Mouse (Mus musculus) layer of hippocampus, adult 18-20 months (tissue): Measurements from ENCODE around the gene Dcst1. TPM values are rescaled to one million over a fixed set of nuclear protein-coding genes. Genes with fewer than 3 reads are reported as not detected.

Source experiments
- DNase-seq, 2 experiments: peaks; one replicate each; pipeline ENCODE4 v3.0.0; 2022; ENCODE audit warnings: low spot score in 2 of 2
- total RNA-seq, 2 experiments: library from RNA; stranded (reverse); gene quantifications; 2 replicates each; pipeline ENCODE4 v1.2.3; 2021

The Dcst1 gene
- total RNA-seq, 2 experiments from 2014 or later = not detected

- no peak for DNase-seq
Measured at GRCm38 (mm10) chr3:89337062-89337720, 27.9 kb downstream of the Dcst1 start.

DNA sequence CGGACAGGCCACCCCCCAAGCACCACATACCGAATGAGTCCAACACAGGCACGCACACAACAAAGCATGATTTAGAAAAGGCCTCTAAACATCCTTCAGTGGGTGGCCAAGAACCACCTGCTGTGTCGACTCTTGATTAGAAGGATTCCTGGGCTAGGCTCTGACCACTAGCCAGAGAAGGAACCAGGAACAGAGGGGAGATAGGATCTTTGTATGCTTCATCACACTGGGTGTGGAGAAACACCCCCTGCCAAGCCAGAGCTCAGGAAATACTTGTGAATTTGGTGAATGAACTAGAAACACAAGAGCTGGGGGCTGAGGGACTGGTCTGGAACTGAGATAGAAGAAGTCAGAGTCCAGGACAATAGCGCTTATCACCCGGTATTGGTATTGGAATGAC, 28.5 kb downstream of the Dcst1 start:
- no peak for DNase-seq

DNA sequence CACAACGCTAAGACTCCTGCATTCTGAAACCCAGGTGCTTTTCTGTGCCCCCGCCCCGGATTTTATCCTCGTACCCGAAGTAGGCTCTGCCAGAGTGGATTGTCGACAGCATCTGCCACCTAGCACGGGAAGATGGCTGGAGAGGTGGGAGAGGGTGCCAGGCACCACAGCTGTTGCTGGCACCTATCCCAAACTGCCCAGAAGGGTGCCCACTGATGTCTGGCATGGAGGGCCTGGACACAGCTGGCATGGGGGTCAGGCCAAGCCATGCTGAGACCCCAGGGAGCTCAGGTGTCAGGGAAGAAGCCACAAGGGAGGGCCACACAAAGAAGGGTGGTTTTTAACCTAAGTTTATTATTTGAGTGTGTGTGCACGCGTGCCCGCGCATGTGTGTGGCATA, 32.0 kb downstream of the Dcst1 start:
- DNase-seq = no peak

GRCm38 (mm10) chr3:89332476-89332875, 32.6 kb downstream of the Dcst1 start:
- DNase-seq = no peak

DNA sequence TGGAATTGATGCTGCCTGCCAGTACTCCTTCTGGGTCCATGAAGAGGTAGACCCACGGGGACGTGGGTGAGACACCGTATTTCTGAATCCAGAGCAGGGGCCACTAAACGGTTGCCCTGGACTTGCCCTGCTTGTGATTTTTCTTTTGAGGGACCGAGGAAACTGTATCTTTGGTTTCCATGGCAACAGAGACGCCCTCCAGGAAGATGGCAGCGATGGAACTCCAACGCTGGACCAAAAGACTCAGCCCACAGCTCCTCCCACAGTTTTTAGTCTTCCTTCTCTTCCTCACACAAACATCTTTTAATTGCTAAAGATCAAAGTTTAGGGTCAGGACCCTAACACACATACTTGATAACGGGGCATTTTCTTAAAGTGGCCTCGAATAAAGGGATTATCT, 33.0 kb downstream of the Dcst1 start:
- no peak for DNase-seq

GRCm38 (mm10) chr3:89331561-89331960, 33.5 kb downstream of the Dcst1 start:
- no peak for DNase-seq

DNA sequence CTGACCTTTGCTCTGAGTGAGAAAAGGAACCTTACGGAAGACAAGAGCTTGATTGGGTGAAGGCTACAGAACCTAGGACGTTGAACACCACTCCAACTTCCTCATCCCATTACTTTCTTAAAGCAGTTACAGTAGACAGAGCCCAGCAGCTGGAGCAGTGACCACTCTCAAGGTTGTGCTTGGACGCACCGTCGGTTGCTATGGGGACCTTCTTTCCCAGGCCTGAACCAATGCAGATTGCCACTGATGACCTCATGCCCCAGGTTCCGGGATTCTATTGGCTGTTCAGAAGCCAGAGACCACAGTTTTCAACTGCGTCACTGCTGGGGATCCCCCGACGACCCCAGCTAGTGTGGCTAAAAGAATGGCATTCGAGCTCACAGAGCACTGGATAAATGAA, 34.1 kb downstream of the Dcst1 start:
- DNase-seq = no peak

GRCm38 (mm10) chr3:89330346-89330745, 34.7 kb downstream of the Dcst1 start:
- DNase-seq = no peak

DNA sequence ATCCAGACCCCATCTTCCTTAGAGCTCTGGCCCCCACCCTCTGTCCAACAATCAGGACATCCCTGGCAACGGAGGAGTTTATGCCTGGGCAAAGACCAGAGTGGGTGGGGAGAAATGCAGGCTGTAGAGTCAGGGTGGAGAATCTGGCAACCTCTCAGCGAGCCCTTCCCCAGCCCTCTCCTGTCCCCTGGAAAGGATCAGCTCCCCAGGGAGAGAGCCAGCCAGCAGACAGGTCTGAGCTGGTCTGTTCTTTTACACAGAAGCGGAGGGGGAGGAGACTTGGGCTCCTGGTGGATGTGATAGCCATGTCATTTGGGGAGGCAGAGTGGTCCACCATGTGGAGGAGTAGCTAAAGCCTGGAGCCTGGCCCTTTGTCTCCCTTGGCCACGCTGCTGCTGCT, 36.4 kb downstream of the Dcst1 start:
- DNase-seq = no peak

DNA sequence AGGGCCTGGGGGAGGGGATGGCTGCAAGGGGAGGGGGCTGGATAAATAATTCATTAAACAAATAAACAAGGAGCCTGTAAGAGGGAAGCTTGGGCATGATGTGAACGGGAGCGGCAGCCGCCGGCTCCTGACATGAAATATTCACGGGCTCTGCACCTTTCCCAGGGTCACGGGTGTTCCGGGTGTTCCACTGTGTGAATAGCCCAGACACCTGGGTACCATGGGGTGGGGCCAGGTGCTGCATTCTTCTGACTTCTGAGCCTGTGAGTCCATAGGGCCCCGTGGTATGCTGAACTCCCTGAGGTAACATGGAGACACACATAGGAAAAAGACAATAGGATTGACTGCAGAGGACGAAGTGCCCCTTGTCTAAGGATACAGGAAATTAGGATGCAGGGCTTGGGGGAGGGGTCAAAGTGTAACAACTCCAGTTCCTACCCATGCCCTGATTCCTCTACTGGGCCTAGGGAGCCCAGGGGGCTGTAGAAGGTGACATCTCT, 37.6 kb downstream of the Dcst1 start:
- DNase-seq = no peak

GRCm38 (mm10) chr3:89325882-89326281, 39.2 kb downstream of the Dcst1 start:
- no peak for DNase-seq

- DNase-seq = peak; percentile 87 to 91
Measured at GRCm38 (mm10) chr3:89322514-89323165, 42.4 kb downstream of the Dcst1 start, which contains the start of gene Efna3. TSS of gene Efna3 (minus strand) at chr3:89322965.

DNA sequence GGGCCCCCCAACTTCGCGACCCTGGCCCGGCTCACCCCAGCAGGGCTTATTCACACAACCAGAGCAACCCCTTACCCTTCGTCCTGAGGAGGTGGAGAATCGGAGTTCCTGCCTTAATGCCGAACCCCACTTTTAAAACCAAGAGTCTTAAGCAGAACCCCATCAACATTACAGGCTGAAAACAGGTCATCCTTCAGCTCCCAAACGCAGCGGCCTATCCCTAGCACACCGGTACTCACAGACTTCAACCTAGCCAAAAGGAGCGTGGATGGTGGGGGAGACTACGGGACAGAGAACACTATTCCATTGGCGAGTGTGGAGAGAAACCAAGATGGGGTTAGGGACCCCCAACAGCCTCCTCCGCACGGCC, 42.9 kb downstream of the Dcst1 start:
- DNase-seq = no peak

DNA sequence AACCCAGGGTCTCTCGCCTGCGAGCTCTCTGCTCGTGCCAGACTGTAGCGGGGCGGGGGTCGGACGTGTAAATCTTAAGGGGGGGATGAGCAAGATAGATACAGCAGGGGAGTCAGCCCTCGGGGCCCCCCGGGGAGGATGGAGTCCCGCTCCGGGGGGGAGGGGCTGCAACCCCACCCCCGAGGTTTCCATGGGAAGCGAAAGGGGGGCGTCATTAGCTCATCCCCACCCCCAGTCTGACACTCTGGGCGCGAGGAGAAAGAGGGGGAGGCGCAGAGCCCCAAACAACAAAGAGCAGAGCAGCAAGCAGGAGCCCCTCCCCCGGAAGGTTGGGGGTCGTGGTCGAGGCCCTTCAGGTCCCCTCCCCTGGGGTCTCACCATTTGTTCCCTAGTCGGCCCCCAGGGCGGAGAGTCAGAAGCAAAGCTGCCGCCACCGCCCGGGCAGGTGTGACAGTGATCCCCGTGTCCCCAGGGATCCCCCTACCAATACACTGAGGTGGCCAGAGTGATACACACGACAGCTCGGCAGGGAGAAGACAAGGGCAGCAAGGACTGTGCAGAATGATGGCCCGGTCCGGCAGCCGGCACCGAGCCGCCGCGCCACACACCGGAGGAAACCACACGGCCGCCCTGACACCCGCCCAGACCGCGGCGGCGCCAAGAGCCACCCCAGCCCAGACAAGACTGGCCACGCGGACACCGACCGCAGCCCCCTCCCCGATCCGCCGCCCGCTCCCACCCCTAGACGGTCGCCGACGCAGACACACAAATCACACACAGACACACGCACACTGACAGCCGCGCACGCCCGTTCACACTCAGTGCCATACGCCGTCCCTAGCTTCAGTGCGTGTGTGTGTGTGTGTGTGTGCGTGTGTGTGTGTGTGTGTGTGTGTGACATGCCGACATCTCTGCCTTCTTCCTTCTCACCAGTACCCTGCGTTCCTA, 43.6 kb downstream of the Dcst1 start:
- DNase-seq = peak in 1 of 2 experiments; percentile 55

DNA sequence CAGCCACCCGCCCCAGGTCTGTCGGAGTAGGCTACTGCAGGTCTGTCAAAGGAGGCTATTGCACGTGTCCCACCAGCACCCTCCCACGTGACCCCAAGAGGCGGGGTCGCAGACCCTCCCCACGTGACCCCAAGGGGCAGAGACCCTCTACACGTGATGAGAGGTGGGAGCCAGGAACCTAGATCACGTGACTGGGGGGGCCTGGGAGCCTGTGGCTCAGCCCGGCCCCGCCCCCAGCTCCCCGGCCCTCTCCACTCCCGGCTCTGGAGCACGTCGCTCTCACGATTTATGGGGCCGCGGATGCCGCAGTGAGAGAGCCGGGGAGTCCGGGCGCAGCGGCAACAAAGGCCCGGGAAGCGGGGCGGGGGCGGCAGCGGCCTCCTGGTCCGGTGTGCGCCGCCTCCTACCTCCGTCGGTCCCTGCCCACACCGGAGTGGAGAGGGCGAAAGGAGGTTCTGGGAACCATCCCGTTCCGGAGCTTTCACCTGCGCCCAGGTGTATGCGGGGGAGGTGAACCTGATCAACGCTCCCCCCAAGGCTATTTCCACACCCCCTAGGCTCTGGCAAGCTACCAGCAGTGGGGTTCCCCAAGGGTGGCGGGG, 44.4 kb downstream of the Dcst1 start:
- peak in 1 of 2 experiments; percentile 47 for DNase-seq

- peak in 1 of 2 experiments; percentile 51 for DNase-seq
Measured at GRCm38 (mm10) chr3:89319591-89320350, 45.3 kb downstream of the Dcst1 start.

GRCm38 (mm10) chr3:89318971-89319590, 46.0 kb downstream of the Dcst1 start:
- DNase-seq = no peak

DNA sequence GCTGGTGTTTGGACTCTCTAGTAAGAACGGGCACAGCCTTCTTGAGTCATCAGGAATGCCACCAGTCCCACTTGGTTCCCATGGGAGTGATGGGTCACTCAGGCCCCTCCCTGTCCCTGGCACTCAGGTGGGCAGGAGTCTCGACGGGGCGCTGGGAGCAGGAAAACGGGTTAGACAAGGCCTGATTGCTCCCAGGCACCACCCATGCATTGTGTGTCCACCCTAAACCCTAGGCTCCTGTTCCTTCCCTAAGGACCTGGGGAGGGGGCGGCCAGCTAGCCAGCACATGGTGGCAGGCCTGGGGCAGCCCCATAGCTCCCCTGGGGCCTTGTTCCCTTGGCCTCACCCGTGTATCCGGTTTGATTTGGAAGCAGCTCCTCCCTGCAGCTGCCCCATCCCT, 46.7 kb downstream of the Dcst1 start:
- no peak for DNase-seq

- DNase-seq = no peak
Measured at GRCm38 (mm10) chr3:89317246-89317645, 47.8 kb downstream of the Dcst1 start.

- peak; percentile 81 to 95 for DNase-seq
Measured at GRCm38 (mm10) chr3:89316833-89317232, 48.2 kb downstream of the Dcst1 start.
